Mouse (Mus musculus): ENCODE data around the gene Mmp11.

- TF ChIP-seq CTCF (IDR thresholded peaks at IDR 0.05; ENCODE audit: low read depth) = no peak
- no peak for TF ChIP-seq EP300 (IDR thresholded peaks at IDR 0.05; ENCODE audit: low read depth)
Observed at GRCm38 (mm10) chr10:75915557-75915956, 20.7 kb downstream of the Mmp11 start.

Measured in heart, postnatal 0 days (tissue).